Mouse (Mus musculus): ENCODE data around the gene Carm1. TPM values are rescaled to one million over a fixed set of nuclear protein-coding genes. Genes with fewer than 3 reads are reported as not detected.

Carm1 gene
- polyA plus RNA-seq (2011; ENCODE audit: insufficient read length, low read depth, missing spikeins) = 96.3 and 105 TPM in 2 replicates

DNA sequence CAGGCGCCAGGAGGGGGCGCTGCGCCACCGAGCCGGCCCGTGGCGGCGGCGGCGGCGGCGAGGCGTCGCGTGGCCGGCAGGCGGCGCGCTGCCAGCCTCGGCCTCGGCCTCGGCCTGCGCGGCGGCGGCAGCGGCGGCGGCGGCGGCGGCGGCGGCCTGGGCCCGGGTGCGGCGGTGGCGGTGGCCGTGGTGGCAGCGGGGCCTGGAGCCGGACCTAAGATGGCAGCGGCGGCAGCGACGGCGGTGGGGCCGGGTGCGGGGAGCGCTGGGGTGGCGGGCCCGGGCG is at the start of gene Carm1:
Carm1 (plus strand) TSS at position 106 of the 286 bp plus-strand sequence.
- peak within 1 kb of the TSS; percentile 63 for H3K4me3 ChIP-seq (ENCODE audit: insufficient read depth, low read length)
- peaks cover 3% of the 10 kb centered on the region; the same call in 1 of the 2 replicates for H3K4me1 ChIP-seq (ENCODE audit: control insufficient read depth, insufficient read depth, low read length)
- no peak for TF ChIP-seq POLR2A (IDR thresholded peaks at IDR 0.05; ENCODE audit: low read depth, low read length)
- no peak for TF ChIP-seq CTCF (IDR thresholded peaks at IDR 0.05; ENCODE audit: borderline replicate concordance, insufficient read depth, low read length)
- peak within 1 kb of the TSS; percentile 86 for H3K27ac ChIP-seq (ENCODE audit: insufficient read depth, low read length)

DNA sequence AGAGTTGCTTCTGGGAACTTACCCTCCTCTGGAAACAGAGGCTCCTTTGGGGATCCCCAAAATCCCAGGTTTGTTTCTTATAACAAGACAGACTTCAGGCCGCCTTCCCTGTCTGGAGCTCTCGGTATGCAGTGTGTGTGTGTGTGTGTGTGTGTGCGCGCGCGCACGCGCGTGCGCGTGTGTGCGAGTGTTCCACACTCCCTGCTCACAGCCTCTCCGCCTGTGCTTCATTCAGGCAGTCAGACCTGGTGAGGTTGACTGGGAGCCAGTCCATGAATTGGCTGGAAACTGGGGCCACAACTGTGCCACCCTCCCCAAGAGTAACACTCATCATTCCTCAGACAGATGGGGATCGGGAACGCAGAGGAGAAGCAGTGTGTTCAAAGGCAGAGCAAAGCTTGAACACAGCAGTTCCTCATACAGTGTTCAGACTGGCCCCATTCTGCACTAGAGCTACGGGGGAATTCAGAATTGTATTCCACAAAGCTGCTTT is 49.6 kb upstream of the Carm1 start:
- peaks cover 27% of the 10 kb centered on the region for H3K4me1 ChIP-seq (ENCODE audit: control insufficient read depth, insufficient read depth, low read length)
- H3K27ac ChIP-seq (ENCODE audit: insufficient read depth, low read length) = peak overlapping the region; percentile 97
- TF ChIP-seq CTCF (IDR thresholded peaks at IDR 0.05; ENCODE audit: borderline replicate concordance, insufficient read depth, low read length) (no peak), POLR2A (IDR thresholded peaks at IDR 0.05; ENCODE audit: low read depth, low read length) (peak; percentile 60)
- H3K4me3 ChIP-seq (ENCODE audit: insufficient read depth, low read length) = no peak overlapping the region

DNA sequence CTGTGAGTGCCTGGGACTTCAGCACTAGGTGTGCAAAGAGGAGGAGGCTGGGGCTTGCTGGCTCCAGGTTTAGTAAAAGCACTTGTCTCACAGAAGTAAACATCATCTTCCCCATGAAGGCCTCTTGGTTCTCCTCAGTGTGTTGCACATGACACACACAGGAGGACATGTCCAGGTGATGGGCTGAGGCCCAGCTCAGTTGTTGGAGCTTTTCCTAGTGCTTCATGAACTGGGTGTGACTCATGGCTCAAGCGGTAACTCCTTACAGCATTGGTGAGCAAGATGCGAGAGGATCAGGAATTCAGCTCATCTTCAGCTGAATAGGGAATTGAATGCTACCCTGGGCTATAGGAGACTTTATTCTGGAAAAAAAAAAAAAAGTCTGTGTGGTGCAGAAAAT is 49.0 kb upstream of the Carm1 start:
- no peak overlapping the region for H3K4me3 ChIP-seq (ENCODE audit: insufficient read depth, low read length)
- peak overlapping the region; percentile 97 for H3K27ac ChIP-seq (ENCODE audit: insufficient read depth, low read length)
- TF ChIP-seq CTCF (IDR thresholded peaks at IDR 0.05; ENCODE audit: borderline replicate concordance, insufficient read depth, low read length) (no peak), POLR2A (IDR thresholded peaks at IDR 0.05; ENCODE audit: low read depth, low read length) (no peak)
- H3K4me1 ChIP-seq (ENCODE audit: control insufficient read depth, insufficient read depth, low read length) = peaks cover 27% of the 10 kb centered on the region

- Histone ChIP-seq H3K27ac (ENCODE audit: insufficient read depth, low read length) (peak overlapping the region; percentile 97), H3K4me1 (ENCODE audit: control insufficient read depth, insufficient read depth, low read length) (peaks cover 23% of the 10 kb centered on the region)
- TF ChIP-seq CTCF (IDR thresholded peaks at IDR 0.05; ENCODE audit: borderline replicate concordance, insufficient read depth, low read length) (no peak), POLR2A (IDR thresholded peaks at IDR 0.05; ENCODE audit: low read depth, low read length) (no peak)
Measured at GRCm38 (mm10) chr9:21498284-21498902, 48.3 kb upstream of the Carm1 start.

DNA sequence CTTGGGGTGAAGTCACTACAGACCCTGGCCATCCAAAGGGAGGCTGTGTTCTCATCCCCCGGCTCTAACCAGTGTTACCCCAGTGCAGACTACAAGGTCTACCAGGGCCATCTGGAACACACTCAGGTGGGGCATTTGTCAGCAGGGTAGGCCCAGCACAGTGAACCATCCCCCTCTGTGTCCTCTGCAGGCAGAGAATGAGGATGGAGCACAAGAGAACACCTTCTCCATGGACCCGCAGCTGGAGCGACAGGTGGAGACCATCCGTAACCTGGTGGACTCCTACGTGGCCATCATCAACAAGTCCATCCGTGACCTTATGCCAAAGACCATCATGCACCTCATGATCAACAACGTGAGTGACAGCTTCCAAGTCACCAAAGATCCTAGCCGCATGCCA is 43.3 kb upstream of the Carm1 start:
- TF ChIP-seq CTCF (IDR thresholded peaks at IDR 0.05; ENCODE audit: borderline replicate concordance, insufficient read depth, low read length) = no peak
- no peak for TF ChIP-seq POLR2A (IDR thresholded peaks at IDR 0.05; ENCODE audit: low read depth, low read length)
- H3K4me1 ChIP-seq (ENCODE audit: control insufficient read depth, insufficient read depth, low read length) = 0 out of 2 replicates have a peak, but pooled peaks cover under 1% of the 10 kb centered on the region
- no peak overlapping the region for H3K4me3 ChIP-seq (ENCODE audit: insufficient read depth, low read length)
- no peak overlapping the region for H3K27ac ChIP-seq (ENCODE audit: insufficient read depth, low read length)

More at GRCm38 (mm10) chr9:21498284-21498902, 48.3 kb upstream of the Carm1 start:
- H3K4me3 ChIP-seq (ENCODE audit: insufficient read depth, low read length) = no peak overlapping the region

GRCm38 (mm10) chr9:21505767-21506166 is 40.9 kb upstream of the Carm1 start:
- TF ChIP-seq POLR2A (IDR thresholded peaks at IDR 0.05; ENCODE audit: low read depth, low read length) = no peak
- no peak for TF ChIP-seq CTCF (IDR thresholded peaks at IDR 0.05; ENCODE audit: borderline replicate concordance, insufficient read depth, low read length)
- Histone ChIP-seq H3K4me1 (ENCODE audit: control insufficient read depth, insufficient read depth, low read length) (peaks cover 5% of the 10 kb centered on the region), H3K4me3 (ENCODE audit: insufficient read depth, low read length) (no peak overlapping the region), H3K27ac (ENCODE audit: insufficient read depth, low read length) (no peak overlapping the region)

- Histone ChIP-seq H3K4me1 (ENCODE audit: control insufficient read depth, insufficient read depth, low read length) (peaks cover 5% of the 10 kb centered on the region), H3K4me3 (ENCODE audit: insufficient read depth, low read length) (no peak overlapping the region), H3K27ac (ENCODE audit: insufficient read depth, low read length) (no peak overlapping the region)
- no peak for TF ChIP-seq POLR2A (IDR thresholded peaks at IDR 0.05; ENCODE audit: low read depth, low read length)
- no peak for TF ChIP-seq CTCF (IDR thresholded peaks at IDR 0.05; ENCODE audit: borderline replicate concordance, insufficient read depth, low read length)
Measured at GRCm38 (mm10) chr9:21507753-21508430, 38.8 kb upstream of the Carm1 start.

- Histone ChIP-seq H3K4me3 (ENCODE audit: insufficient read depth, low read length) (peak overlapping the region; percentile 58), H3K4me1 (ENCODE audit: control insufficient read depth, insufficient read depth, low read length) (peaks cover 5% of the 10 kb centered on the region), H3K27ac (ENCODE audit: insufficient read depth, low read length) (no peak overlapping the region)
- no peak for TF ChIP-seq POLR2A (IDR thresholded peaks at IDR 0.05; ENCODE audit: low read depth, low read length)
- TF ChIP-seq CTCF (IDR thresholded peaks at IDR 0.05; ENCODE audit: borderline replicate concordance, insufficient read depth, low read length) = no peak
Measured at GRCm38 (mm10) chr9:21508871-21509404, 37.8 kb upstream of the Carm1 start.

DNA sequence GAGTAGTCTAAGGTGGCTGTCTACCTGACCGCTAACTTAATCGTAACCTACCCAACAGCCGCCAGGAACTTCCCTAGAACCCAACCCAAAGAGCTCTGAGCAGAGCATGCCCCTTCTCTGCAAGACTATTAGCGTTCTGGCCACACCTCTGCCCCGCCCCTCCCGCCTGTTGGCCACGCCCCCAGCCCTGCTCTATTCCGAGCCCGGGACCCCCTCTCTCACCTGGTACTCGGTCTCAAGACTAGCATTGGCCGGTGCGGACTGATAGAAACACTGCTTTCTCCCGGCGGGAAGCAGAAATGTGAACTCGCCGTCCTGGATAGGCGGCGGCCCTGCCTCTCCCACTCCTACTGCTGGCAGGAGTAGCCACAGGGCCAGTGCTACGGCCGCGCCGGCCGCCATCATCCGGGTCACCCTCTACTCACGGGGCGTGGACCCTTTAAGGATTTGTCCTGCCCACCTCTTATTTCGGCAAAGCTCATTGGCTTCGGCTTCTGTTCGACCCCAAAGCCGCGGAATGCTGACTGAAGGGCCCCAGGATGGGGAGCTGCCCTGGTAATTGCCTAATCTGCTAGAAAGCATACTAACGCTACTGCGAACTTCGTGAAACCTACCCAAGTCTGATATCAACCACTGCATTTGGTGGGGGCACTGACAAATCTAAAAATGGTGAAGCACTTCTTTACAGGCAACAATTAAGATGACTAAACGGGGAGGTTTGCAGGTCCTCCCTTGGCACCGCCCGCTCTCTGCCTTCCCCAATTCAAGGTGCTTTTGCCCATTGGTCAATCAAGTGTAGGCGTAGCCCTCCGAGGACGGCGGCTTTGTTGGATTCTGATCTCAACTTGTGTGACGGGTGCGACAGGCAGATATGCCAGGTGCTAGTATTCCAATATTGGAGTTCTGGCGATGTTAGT is 36.7 kb upstream of the Carm1 start, which contains the start of gene Tmed1:
Tmed1 (minus strand) TSS at position 481 of the 917 bp plus-strand sequence.
- Histone ChIP-seq H3K4me3 (ENCODE audit: insufficient read depth, low read length) (peak within 1 kb of the TSS; percentile 58), H3K27ac (ENCODE audit: insufficient read depth, low read length) (peak within 1 kb of the TSS; percentile 96), H3K4me1 (ENCODE audit: control insufficient read depth, insufficient read depth, low read length) (peaks cover 5% of the 10 kb centered on the region)
- TF ChIP-seq POLR2A (IDR thresholded peaks at IDR 0.05; ENCODE audit: low read depth, low read length) (peak; percentile 80), CTCF (IDR thresholded peaks at IDR 0.05; ENCODE audit: borderline replicate concordance, insufficient read depth, low read length) (no peak)

Data from embryonic fibroblast, embryonic 13.5 days (primary cell).